Mouse (Mus musculus) cerebellum, postnatal 14 days (tissue): ENCODE results near the gene Cd70.
A peak's percentile ranks its signal among the peaks of the same experiment; 100 is the strongest.
"Not testable (repeated sequence)": the region's sequence is repeated elsewhere in the genome, so short reads cannot be mapped to it uniquely, and the experiment has no call there.

Experiments
- DNase-seq, 2 experiments: peaks; one replicate each; pipeline ENCODE4 v3.0.0; 2021; ENCODE audit warnings: mixed read lengths in 2 of 2

Gene Cd70

DNA sequence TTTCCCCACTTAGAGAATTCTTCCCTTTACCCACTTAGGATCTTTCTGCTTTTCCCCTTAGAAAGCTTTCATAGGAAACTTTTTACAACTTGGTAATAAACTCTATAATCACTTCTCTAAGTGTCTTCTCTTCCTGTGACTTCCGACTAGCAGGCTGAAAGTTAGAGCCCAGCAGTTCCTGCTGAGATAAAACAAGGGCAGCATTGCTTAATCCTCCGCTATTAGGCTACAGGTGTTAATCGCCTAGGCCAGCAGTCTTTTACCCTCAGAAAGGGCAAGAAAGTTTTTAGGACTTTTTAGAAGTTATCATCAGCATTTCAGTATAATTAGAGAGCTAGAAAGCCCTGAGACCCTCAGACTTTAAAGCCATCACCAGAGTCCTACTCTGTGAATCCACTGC, 15.6 kb downstream of the Cd70 start:
- not testable (repeated sequence) for DNase-seq

DNA sequence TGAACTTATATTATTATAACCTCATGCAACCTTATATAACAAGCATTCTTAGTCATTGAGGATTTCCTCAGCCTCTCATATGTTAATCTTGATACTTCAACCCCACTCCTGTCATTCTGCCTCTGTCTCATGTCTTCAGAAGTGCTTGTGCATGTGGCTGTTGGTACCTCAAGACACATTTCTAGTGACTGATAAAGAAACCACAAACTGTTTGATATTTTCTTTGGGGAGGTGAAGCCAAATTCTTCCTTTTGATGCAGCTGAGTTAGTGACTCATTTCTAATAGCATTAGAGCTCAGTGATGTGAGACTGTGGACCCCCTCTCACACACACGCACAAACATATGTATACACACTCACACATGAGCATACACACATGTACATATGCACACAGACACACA, 17.8 kb downstream of the Cd70 start:
- DNase-seq = no peak

DNA sequence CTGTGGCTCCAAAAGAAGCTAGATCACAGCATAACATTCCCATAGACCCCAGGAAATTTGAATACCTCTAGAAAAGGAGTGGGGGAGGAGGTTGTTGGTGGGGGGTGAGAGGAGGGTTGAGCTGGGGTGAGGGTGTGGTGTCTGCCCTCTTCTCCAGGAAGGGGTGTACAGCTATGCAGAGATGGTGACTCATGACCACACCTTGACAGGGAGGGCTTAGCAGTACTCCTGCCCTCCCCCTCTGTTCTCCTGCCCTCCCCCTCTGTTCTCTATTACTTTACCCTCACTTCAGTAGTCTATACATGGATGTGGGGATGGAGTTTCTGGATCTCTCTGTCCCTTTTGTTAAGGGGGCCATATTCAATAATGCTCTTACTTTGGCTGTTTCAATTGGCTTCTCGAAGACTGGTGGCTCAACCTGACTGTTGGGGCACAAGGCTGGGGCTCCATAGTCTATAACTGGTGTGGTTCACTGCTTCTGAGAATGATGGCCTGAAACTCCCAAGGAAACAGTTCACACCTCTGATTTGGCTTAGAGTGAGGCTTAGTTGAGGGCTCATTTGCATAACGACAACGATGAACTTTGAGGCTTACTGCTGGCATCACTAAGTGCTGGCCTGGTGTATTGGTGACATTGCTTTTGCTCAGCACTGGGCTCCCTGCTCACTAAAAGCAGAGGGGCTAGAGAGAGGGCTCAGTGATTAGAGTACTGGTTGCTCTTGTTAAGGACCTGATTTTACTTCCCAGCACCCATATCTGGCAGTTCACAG, 23.5 kb downstream of the Cd70 start:
- no peak for DNase-seq

DNA sequence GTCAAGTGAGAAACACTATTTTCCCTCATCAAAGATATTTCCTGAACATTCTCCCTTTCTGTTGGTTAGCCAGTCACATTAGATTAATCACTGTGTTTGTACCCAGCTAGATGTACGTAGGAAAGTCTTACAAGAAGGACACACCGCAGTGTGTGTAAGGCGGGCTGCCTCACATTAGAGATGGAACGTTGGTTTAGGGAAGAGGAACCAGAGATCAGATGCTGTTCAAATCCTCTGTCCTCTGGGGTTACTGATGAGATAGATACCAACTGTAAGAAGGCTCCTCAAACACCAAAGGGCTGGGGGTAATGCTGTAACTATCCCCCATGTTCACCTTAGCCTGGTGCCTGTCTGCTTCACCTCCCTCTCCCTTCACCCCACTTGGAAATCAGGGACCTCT, 24.8 kb downstream of the Cd70 start:
- no peak for DNase-seq

DNA sequence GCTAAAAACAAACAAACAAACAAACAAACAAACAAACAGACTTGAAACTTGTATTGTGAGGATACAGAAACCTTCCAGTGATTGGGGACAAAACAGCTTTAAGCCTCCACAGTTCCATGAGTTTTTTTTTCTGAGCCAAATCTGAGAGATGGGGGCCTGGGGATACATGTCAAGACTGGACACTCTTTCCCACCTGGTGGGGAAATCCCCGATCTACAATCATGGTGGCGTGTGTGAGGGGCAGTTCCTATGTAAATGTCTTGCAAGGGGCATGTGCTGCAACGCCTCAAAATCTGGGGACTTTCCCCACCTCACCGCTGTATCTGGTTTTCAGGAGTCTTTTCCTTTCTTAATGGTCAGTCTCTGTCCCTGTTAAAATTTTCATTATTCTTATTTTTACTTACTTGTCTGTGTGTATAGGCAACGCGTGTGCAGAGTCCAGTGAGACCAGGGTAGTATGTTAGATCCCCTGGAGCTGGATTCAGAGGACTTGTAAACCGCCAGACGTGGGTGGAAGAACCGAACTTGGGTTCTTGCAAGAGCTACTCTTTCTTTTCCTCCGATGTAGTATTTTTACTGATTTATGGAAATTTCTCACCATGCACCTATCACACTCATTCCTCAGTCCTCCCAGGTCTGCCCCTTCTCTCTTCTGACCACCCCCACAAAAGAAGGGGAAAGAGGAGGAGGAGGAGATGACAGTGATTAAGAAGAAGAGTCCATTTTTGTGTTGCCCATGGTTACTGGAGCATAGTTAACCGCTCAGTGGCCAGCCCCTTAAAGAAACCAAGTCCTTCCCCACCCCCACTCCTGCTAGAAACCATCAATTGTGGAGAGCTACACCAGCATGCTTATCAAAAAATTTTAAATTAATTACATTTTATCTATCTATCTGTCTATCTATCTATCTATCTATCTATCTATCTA, 26.1 kb downstream of the Cd70 start:
- DNase-seq = no peak

GRCm38 (mm10) chr17:57121856-57122255, 27.7 kb downstream of the Cd70 start:
- DNase-seq = no peak

DNA sequence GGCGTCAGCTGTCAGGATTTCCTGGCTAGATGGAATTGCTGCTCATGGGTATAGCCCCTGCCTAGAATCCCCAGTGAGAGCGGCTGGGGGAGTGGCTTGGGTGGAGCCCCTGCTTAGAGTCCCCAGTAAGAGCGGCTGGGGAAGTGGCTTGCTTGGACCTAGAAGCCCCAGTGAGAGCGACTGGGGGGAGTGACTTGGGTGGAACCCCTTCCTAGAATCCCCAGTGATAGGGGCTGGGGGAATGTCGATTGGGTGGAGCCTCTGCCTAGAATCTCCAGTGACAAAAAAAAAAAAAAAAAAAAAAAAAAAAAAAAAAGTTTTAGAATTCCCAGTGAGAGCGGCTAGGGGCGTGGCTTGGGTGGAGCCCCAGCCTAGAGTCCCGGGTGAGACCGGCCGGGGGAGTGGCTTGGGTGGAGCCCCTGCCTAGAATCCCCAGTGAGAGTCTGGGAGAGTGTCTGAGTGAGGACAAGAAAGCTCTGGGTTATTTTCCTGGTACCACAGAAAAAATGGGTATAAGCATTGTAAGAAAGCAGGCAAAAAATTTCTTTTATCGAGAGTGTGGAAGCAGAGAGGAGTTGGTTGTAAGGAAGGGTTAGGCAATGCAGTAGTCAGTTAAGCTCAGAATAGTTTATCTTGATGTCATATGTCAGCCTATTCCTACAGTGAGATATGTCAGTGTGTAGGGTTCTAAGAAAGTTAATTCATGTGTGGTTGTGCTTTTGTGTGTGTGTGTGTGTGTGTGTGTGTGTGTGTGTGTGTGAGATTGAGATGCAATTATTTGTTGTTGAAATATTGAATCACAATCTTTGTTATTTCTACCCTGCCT, 30.8 kb downstream of the Cd70 start:
- no peak for DNase-seq

DNA sequence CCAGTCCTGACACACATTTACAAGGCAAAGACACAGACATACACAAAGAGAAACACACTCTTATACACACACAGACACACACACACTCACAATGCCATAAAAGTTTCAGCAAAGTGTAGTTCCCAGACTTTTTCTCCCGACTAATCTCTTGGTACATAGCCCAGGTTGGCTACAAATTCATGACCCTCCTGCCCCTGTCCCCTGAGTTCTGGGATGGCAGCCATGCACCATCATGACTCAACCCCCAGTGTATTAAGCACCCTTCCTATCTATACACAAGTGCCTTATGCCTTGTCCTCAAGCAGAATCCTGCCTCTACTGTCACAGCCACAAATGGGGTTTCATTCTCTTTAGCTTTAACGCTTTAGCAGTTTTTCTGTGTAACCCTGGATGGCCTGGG, 32.8 kb downstream of the Cd70 start:
- DNase-seq = no peak

DNA sequence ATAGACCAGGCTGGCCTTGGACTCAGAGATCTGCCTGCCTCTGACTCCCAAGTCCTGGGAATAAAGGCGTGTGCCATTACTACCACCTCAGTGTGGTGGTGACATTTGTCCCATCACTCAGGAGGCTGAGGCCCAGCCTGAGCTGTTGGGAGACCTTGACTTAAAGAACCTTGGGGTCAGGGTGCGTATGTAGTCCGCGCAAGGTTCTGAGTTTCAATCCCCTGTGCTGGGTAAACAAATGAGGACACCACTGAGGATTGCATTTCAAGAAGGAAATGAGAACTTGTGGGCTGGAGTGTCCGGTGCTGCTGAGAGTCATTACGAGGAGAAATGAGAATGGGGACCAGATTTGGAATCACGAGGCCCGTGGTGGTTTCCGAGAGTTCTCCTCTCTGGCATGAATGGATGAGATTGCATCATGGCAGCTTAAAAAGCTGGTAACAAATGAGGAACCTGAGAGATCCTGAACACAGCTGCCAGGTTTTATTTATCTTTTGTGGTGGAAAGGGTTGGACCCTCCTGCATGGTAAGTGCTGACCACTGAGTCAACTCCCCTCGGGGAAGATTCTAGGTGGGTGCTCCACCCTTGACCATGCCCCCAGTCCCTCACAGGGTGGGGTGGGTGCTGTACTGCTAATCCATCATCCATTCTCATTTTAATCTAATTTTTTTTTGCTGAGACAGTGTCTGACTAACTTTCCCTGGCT, 36.7 kb downstream of the Cd70 start:
- no peak for DNase-seq

DNA sequence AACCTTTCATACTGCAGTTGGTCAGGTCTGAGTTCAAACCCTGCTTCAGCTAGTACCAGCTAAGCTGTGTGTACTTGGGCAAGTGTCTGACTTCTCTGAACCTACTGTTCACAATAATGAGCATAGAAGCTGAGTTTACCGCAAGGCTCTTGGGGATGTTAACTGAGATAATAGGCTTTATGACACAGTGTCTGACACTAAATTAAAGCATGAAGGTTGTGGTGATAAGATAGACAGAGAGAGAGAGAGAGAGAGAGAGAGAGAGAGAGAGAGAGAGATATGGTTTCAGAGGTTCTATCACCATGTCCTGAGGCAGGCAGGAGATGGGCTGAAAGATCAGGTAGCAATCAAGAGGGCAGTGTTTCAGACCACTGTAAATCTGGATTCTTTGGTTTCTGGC, 39.6 kb downstream of the Cd70 start:
- DNase-seq = no peak

DNA sequence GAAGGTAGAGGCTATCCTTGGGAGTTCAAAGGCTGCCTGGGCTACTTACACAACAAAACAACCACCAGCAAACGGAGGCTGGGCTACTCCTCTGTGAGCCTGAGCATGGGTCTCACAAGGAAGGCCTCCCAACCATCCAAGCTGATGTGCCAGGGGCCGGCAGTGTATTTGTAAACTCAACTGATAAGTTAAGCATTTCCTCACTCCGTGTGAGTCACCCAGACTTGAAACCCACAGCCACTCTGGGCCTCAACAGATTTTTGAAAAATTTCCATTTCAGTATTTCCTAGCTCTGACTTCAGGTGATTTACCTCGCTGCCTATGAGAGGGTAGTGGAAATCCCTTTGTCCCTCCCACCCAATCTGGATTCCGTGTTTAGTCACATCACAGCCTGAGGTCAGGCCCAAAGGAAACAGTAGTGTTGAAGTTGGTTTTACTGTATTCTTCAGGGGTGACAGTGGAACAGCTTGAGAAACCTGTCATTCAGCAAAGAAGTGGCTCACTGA, 40.9 kb downstream of the Cd70 start:
- DNase-seq = no peak

GRCm38 (mm10) chr17:57108040-57108665, 41.4 kb downstream of the Cd70 start:
- DNase-seq = peak in 1 of 2 experiments; percentile 30

- no peak for DNase-seq
Observed at GRCm38 (mm10) chr17:57107064-57107463, 42.5 kb downstream of the Cd70 start.

DNA sequence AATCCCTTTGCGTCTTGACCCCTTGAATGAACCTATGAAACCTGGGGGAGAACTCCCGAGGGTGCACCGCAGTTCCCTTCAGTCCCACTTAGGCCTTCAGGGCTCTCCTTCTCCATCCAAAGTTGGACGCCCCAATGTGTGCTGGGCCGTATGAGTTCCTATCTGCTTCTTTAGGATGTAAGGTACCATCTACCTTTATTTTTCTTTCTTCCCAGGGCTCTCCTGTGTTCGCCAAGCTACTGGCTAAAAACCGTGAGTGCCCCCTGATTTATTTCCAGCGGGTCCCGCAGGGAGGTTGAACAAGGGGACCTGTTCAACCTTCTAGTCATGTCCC, 43.6 kb downstream of the Cd70 start:
- DNase-seq = no peak

DNA sequence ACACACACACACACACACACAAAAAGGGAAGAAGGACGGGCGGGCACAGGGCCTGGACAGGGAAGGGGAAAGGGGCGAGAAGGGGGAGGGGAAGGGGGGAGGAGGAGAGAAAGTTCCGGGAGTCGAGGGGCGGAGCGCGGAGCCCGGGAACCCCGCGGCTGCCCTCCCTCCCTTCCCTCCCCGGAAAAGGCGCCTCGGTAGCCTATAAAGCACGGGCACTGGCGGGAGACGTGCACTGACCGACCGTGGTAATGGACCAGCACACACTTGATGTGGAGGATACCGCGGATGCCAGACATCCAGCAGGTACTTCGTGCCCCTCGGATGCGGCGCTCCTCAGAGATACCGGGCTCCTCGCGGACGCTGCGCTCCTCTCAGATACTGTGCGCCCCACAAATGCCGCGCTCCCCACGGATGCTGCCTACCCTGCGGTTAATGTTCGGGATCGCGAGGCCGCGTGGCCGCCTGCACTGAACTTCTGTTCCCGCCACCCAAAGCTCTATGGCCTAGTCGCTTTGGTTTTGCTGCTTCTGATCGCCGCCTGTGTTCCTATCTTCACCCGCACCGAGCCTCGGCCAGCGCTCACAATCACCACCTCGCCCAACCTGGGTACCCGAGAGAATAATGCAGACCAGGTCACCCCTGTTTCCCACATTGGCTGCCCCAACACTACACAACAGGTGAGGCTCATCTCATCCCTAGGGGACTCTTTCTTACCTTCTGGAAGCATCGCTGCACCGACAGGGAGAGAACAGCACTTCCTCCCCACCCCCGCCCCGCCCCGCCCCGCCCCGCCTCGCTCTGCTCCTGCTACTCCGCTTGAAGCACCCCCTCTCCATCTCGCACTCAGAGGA, 44.2 kb downstream of the Cd70 start, which contains the start of gene Tnfsf9:
Tnfsf9 (plus strand) TSS at position 145 of the 854 bp plus-strand sequence.
- peak; percentile 60 to 61 for DNase-seq

DNA sequence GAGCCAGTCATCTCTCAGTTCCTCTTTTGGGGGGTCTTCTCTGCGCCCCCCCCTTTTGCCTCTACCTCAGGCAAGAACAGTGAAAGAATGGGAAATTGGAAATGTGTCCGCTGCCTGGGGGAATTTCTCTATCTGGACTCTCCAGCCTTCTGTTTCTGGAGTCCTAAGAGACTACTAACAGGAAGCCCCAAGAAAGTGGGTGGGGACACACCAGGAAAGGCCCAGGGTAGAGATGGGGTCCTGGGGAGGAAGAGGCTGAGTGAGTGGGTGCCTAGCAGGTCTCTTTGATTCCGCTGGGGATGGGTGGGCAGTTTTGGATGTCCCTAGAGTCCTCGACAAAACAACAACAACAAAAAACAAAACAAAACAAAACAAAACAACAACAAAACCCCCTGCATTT, 45.1 kb downstream of the Cd70 start:
- DNase-seq = no peak

- no peak for DNase-seq
Observed at GRCm38 (mm10) chr17:57102276-57102675, 47.3 kb downstream of the Cd70 start.

DNA sequence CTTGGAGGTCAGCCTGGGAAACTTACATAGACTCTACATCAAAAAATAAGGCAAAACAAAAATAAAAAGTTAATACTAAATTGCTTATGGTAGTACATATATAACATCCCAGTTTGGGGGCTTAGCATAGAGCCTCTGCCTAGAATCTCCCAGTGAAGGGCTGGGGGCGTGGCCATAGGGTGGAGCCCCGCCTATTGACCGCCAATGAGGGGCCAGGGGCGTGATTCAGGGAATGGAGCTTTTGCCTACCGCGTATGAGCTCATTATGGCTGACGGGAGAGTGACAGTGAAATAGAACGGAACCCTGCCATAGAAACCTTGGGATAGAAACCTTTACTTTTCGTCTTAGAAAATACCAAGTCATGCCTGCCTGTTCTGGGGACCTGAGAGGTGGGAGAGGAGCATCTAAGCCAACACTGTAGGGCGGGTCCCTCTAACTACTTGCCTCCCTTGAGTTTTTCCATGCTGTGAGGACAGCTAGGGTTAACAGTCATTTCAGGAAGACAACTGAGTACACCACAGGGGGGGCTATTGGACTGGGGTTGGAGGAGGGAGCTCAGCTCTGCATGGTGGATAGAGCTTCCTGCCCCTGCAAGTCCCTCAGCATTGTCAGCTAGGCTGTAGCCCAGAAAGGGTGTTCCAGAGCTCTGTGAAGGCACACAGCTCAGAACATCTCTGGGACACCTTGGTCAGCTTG, 49.8 kb downstream of the Cd70 start:
- DNase-seq = no peak

- no peak for DNase-seq
Observed at GRCm38 (mm10) chr17:57098321-57098720, 51.3 kb downstream of the Cd70 start.

GRCm38 (mm10) chr17:57096623-57096920, 53.0 kb downstream of the Cd70 start:
- DNase-seq = peak; percentile 93 to 96
